Mouse (Mus musculus): ENCODE results near the gene Slc9b1. TPM values are rescaled to one million over a fixed set of nuclear protein-coding genes. Genes with fewer than 3 reads are reported as not detected.

The Slc9b1 gene
- polyA plus RNA-seq, 1 experiment, result not detected

DNA sequence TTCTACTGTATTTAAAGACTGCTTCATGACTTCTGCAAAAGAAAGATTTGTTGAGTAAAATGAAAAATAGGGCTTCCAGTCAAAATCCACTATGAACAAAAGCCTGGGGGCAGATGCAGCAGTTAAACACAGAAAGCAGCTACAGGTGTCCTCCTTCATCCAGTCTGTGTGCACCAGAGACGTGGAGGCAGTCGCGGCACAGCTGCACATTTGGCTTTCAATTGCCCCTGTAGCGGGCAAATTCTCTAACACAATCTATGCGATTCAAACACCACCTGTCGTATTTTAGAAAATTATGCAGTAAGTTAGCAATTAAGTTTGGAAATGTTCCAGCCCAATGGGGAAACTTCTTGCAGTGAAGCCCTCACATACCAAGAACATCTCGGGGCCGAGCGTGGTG is 55.4 kb downstream of the Slc9b1 start:
- Histone ChIP-seq H3K4me3 (ENCODE audit: insufficient read depth, low read depth, low read length) (no peak overlapping the region), H3K4me1 (ENCODE audit: control insufficient read depth, insufficient read depth, low read length) (peaks cover 7% of the 10 kb centered on the region), H3K27ac (ENCODE audit: insufficient read depth, low read depth, low read length) (no peak overlapping the region)
- 31% methylated on average over 9 of the region's 9 CpGs for WGBS
- TF ChIP-seq POLR2A (IDR thresholded peaks at IDR 0.05; ENCODE audit: insufficient read depth, low read depth, low read length), result no peak
- no peak for TF ChIP-seq CTCF (IDR thresholded peaks at IDR 0.05; ENCODE audit: insufficient read depth, low read depth, low read length)

DNA sequence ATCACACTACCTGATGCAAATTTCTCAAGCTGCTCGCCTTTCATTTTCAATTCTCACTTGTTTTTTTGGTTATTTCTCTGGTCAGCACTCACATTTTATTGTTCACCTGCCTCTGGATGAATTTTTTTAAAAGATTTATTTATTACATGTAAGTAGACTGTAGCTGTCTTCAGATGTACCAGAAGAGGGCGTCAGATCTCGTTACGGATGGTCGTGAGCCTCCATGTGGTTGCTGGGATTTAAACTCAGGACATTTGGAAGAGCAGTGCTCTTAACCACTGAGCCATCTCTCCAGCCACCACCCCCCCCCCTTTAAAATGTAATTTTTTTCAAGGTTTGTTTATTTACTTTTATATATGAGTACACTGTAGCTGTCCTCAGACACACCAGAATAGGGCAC is 56.0 kb downstream of the Slc9b1 start:
- Histone ChIP-seq H3K4me1 (ENCODE audit: control insufficient read depth, insufficient read depth, low read length) (peaks cover 7% of the 10 kb centered on the region), H3K4me3 (ENCODE audit: insufficient read depth, low read depth, low read length) (no peak overlapping the region), H3K27ac (ENCODE audit: insufficient read depth, low read depth, low read length) (no peak overlapping the region)
- no peak for TF ChIP-seq CTCF (IDR thresholded peaks at IDR 0.05; ENCODE audit: insufficient read depth, low read depth, low read length)
- no peak for TF ChIP-seq POLR2A (IDR thresholded peaks at IDR 0.05; ENCODE audit: insufficient read depth, low read depth, low read length)
- 75% methylated on average over 5 of the region's 5 CpGs for WGBS

DNA sequence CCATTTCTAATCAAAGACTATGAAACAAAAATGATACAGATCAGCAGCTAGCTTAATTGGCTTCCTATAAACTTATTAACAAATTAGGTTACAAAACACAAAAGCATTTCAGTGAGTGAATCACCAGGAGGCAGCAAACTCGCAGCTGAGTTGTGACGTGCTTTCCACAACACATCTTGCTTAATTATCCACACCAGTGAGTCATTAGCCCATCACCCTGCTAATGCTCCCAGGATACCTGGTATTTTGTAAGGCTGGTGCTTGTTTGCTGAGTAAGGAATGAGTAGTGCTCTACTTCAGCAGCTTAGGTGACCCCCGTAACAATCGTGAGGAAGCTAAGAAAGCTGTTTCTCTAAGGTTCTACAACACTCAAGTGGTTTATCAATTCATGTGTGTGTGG is 56.8 kb downstream of the Slc9b1 start:
- 25% methylated on average over 4 of the region's 4 CpGs for WGBS
- H3K27ac ChIP-seq (ENCODE audit: insufficient read depth, low read depth, low read length), result no peak overlapping the region
- TF ChIP-seq POLR2A (IDR thresholded peaks at IDR 0.05; ENCODE audit: insufficient read depth, low read depth, low read length) (no peak), CTCF (IDR thresholded peaks at IDR 0.05; ENCODE audit: insufficient read depth, low read depth, low read length) (no peak)
- H3K4me1 ChIP-seq (ENCODE audit: control insufficient read depth, insufficient read depth, low read length), result peaks cover 7% of the 10 kb centered on the region
- no peak overlapping the region for H3K4me3 ChIP-seq (ENCODE audit: insufficient read depth, low read depth, low read length)

GRCm38 (mm10) chr3:135407351-135407750 is 59.5 kb downstream of the Slc9b1 start:
- Histone ChIP-seq H3K27ac (ENCODE audit: insufficient read depth, low read depth, low read length) (no peak overlapping the region), H3K4me3 (ENCODE audit: insufficient read depth, low read depth, low read length) (no peak overlapping the region), H3K4me1 (ENCODE audit: control insufficient read depth, insufficient read depth, low read length) (peaks cover 7% of the 10 kb centered on the region)
- TF ChIP-seq POLR2A (IDR thresholded peaks at IDR 0.05; ENCODE audit: insufficient read depth, low read depth, low read length) (no peak), CTCF (IDR thresholded peaks at IDR 0.05; ENCODE audit: insufficient read depth, low read depth, low read length) (no peak)
- 84% methylated on average over 9 of the region's 9 CpGs for WGBS

- Histone ChIP-seq H3K4me3 (ENCODE audit: insufficient read depth, low read depth, low read length) (no peak overlapping the region), H3K4me1 (ENCODE audit: control insufficient read depth, insufficient read depth, low read length) (no peaks in the 10 kb centered on the region), H3K27ac (ENCODE audit: insufficient read depth, low read depth, low read length) (no peak overlapping the region)
- TF ChIP-seq POLR2A (IDR thresholded peaks at IDR 0.05; ENCODE audit: insufficient read depth, low read depth, low read length), result no peak
- TF ChIP-seq CTCF (IDR thresholded peaks at IDR 0.05; ENCODE audit: insufficient read depth, low read depth, low read length), result no peak
- 98% methylated on average over 5 of the region's 5 CpGs for WGBS
These were observed 61.4 kb downstream of the Slc9b1 start for GRCm38 (mm10) chr3:135409219-135409618.

GRCm38 (mm10) chr3:135411056-135411455 is 63.2 kb downstream of the Slc9b1 start:
- Histone ChIP-seq H3K27ac (ENCODE audit: insufficient read depth, low read depth, low read length) (no peak overlapping the region), H3K4me3 (ENCODE audit: insufficient read depth, low read depth, low read length) (no peak overlapping the region), H3K4me1 (ENCODE audit: control insufficient read depth, insufficient read depth, low read length) (no peaks in the 10 kb centered on the region)
- TF ChIP-seq POLR2A (IDR thresholded peaks at IDR 0.05; ENCODE audit: insufficient read depth, low read depth, low read length), result no peak
- TF ChIP-seq CTCF (IDR thresholded peaks at IDR 0.05; ENCODE audit: insufficient read depth, low read depth, low read length), result no peak
- 94% methylated on average over 12 of the region's 12 CpGs for WGBS

GRCm38 (mm10) chr3:135411824-135412223 is 64.0 kb downstream of the Slc9b1 start:
- no peaks in the 10 kb centered on the region for H3K4me1 ChIP-seq (ENCODE audit: control insufficient read depth, insufficient read depth, low read length)
- H3K27ac ChIP-seq (ENCODE audit: insufficient read depth, low read depth, low read length), result no peak overlapping the region
- H3K4me3 ChIP-seq (ENCODE audit: insufficient read depth, low read depth, low read length), result no peak overlapping the region
- 84% methylated on average over 9 of the region's 9 CpGs for WGBS
- TF ChIP-seq POLR2A (IDR thresholded peaks at IDR 0.05; ENCODE audit: insufficient read depth, low read depth, low read length) (no peak), CTCF (IDR thresholded peaks at IDR 0.05; ENCODE audit: insufficient read depth, low read depth, low read length) (no peak)

DNA sequence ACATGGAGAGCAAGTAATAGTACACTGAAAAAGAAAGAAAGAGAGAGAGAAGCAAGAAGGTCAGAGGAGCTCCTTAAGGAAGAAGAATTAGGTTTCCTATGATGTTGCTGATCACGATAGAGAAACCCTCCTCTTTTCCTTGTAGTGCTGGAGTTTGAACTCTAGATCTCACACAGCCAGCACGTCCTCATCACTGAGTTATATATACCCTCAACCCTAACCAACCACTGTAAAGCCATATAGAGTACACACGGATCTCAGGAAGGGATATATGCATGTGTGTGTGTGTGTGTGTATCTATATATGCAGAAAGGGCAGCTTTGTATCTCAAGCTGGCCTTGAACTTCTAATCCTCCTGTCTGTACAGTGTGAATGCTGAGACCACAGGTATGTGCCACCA is 69.4 kb downstream of the Slc9b1 start:
- no peaks in the 10 kb centered on the region for H3K4me1 ChIP-seq (ENCODE audit: control insufficient read depth, insufficient read depth, low read length)
- no peak overlapping the region for H3K4me3 ChIP-seq (ENCODE audit: insufficient read depth, low read depth, low read length)
- no peak for TF ChIP-seq POLR2A (IDR thresholded peaks at IDR 0.05; ENCODE audit: insufficient read depth, low read depth, low read length)
- TF ChIP-seq CTCF (IDR thresholded peaks at IDR 0.05; ENCODE audit: insufficient read depth, low read depth, low read length), result no peak
- no peak overlapping the region for H3K27ac ChIP-seq (ENCODE audit: insufficient read depth, low read depth, low read length)
- WGBS, result 90% methylated on average over 3 of the region's 3 CpGs

- Histone ChIP-seq H3K4me3 (ENCODE audit: insufficient read depth, low read depth, low read length) (no peak overlapping the region), H3K4me1 (ENCODE audit: control insufficient read depth, insufficient read depth, low read length) (no peaks in the 10 kb centered on the region), H3K27ac (ENCODE audit: insufficient read depth, low read depth, low read length) (no peak overlapping the region)
- TF ChIP-seq POLR2A (IDR thresholded peaks at IDR 0.05; ENCODE audit: insufficient read depth, low read depth, low read length) (no peak), CTCF (IDR thresholded peaks at IDR 0.05; ENCODE audit: insufficient read depth, low read depth, low read length) (no peak)
- whole genome bisulfite sequencing, result 87% methylated on average over 3 of the region's 3 CpGs
These were observed 70.0 kb downstream of the Slc9b1 start for GRCm38 (mm10) chr3:135417799-135418198.

Data from olfactory bulb, adult 2 months (tissue).